Mouse (Mus musculus) c-Kit-positive CD71-positive TER-119-positive erythroid progenitor cells, embryonic 14.5 days (primary cell): ENCODE measurements around the gene Rasgrf2.

Source experiments
- DNase-seq: peaks from one replicate; pipeline ENCODE4 v3.0.0-alpha.2; 2013; ENCODE audit warnings: low spot score

Rasgrf2 gene

DNA sequence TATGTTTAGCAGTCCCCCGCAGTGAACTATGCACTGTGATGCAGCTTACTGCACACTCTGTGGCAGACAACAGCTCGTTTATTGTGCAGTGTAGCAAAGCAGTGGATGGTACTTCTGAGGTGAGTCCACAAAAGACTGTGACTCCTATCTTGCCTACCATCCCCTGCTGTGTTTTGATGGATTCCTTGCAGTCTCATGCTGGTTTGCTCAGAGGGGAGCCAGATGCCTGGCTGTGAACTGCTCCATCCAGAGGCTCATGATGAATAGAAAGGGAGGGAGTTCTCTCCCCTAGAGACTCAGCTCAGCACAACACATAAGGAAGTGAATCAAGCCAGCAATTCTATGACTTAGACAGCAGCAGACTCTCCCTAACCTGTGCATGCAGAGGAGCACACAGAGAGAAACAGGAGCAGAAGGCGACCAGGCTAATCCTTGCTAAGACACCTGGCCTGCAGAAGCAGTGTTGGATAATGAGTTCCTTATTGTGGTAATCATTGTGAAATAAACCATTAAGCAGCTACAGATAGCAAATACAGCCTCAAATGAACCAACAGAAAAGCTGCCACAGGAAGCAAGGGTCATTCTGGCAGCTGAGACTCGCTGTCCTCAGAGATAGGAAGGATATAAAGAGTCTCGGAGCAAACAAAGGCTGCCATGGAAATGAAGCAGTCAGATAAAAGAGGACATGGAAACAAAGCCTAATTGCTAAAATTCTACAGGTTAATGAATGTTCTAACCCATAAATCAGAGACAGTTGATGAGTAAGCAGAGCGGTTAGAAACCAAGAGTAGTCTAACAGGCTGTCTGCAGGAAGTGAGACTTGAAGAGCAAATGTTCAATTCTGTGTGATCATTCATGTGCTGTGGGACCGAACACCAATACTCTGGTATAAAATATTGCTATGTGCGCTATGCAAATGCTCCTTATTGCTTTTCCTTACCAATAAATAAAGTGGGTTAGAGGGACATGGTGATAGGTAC is 89.6 kb downstream of the Rasgrf2 start:
- DNase-seq: no peak

DNA sequence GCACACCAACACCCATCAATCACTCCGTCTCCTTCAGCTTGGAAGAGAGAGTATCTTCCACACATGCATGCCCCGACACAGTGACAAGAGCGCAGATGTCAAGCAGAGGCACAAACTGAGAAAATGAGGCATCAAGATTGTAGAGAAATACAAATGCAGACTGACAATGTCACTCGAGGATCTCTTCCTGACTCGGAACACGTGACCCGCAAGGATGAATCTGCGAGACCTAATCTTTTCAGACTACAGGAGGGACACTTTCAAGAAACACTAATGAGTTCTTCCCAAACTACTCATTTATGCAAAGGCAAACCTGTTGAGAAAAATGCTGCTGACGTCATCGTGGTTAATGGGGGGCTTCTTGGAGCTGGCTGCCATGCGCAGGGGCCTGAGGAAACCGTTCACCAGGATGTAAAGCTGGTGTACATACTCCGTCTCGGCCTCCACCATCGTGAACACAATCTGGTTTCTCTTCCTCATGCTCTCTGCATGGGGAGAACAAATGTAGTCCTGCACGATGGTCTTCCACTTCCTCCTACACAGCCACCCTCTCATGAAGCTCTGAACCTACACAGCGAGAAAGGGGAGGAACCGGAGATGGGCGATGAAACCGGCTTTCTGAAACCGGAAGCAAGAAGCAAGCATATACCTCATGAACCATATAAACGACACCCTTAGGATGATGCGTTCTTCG is 100.9 kb downstream of the Rasgrf2 start:
- no peak for DNase-seq

- no peak for DNase-seq
Observed at GRCm38 (mm10) chr13:92029666-92030065, 101.8 kb downstream of the Rasgrf2 start.

- no peak for DNase-seq
Observed at GRCm38 (mm10) chr13:92027951-92028350, 103.5 kb downstream of the Rasgrf2 start.

GRCm38 (mm10) chr13:92026651-92027050 is 104.8 kb downstream of the Rasgrf2 start:
- DNase-seq: no peak

GRCm38 (mm10) chr13:92025124-92025523 is 106.3 kb downstream of the Rasgrf2 start:
- DNase-seq: no peak

DNA sequence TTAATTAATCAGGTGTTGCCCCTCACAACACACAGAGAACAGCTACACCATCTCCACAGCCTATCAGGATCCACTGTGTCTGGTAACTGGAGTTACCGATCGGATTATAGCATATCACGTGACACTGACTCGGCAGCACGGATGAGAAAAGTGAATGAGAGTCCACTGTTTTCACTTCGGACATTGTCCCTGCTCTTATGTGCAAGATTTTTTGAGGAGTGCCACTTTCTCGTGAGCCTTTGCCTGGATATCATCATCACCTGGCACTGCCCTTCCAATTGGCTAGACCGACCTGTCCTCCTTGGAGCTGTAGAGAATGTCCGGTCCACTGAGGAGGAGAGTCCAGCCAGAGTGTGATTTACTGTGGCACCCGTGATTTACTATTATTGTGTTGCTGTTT is 109.3 kb downstream of the Rasgrf2 start:
- DNase-seq: no peak

GRCm38 (mm10) chr13:91996929-91997328 is 134.5 kb downstream of the Rasgrf2 start:
- DNase-seq: no peak

- no peak for DNase-seq
Observed at GRCm38 (mm10) chr13:91991412-91991811, 140.0 kb downstream of the Rasgrf2 start.

GRCm38 (mm10) chr13:91990709-91991284 is 140.7 kb downstream of the Rasgrf2 start:
- DNase-seq: no peak

DNA sequence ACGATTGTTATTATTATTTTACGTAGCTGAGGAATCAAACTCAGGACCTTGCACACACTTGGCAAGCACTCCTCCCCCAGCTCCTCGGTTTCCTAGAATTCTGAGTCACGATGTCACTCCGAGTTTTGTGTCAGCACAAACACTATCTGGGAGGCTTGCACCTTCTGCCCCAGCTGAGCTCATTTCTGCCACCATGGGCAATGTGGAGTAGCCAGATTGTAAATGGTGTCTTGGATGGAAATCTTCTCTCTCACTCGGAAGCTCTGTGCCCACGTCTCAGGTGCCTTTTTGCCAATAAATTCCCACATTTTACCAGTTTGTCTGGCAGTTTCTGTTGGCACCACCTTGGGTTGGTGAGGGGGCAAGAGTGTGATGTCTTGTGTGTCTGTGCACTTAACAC is 143.1 kb downstream of the Rasgrf2 start:
- DNase-seq: no peak

DNA sequence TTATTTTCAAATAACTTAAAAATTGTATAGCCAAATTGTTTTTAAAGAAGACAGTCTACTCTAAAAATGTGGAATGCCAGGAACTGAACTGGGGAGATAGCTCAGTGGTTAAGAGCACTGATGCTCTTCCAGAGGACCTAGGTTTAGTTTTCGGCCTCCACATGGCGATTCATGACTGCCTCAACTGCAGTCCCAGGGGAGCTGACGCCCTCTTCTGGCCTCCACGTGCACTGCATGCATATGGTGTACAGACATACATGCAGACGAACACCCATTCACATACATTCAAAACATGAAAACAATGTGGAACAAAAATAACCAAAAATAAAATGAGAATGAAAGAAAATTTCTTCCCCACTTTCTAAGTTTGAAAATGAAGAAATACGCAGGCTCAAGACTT is 144.5 kb downstream of the Rasgrf2 start:
- no peak for DNase-seq

DNA sequence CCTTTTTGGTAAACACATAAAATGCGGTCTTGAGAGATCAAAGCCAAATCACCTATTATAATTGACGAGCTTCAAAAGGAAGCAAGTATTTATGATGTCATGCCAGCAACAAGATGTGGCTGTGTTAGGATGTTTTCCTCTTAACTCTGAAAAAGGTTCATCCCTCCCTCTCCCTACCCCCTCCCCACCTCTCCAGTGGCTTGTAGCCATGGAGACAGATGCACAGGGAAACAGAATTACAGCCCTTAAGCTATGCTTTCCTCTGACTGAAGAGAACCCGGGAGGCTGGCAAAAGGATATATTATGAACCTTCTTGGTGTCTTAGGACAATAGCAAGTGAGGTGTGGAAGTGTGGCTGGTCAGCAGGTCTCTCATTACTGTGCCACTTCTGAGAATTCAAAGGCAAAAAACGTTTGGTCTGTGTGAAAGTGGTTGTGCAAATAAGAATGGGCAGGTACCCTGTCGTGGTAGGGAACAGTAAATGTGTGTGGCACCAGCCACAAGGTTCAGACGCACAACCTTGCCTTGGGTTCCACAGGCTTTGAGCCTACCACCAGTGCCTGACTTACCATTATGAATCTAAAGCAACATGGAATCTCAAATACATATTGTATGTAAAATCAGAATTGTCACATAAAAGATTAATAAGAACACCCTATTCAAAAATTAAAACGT is 145.4 kb downstream of the Rasgrf2 start:
- no peak for DNase-seq

- DNase-seq: no peak
Observed at GRCm38 (mm10) chr13:91985019-91985418, 146.4 kb downstream of the Rasgrf2 start.

DNA sequence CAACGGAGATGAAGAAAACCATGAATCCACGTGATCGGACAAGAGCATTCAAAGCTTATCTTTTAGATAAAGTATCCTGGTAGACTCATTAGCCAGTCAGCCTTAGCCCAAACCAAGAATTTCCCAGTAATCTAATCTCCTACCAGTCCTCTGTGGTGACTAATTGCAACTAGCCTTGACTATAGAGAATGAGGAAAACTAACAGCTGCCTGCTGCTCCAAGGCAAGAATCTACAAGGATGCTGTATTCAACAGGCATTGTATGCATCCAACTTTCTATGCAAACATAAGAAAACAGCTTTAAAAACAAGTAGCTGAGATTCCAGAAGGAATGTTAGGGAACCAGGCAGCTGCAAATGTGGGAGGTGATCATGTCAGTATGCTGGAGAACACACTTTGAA is 149.4 kb downstream of the Rasgrf2 start:
- DNase-seq: no peak

- no peak for DNase-seq
Observed at GRCm38 (mm10) chr13:91981414-91981813, 150.0 kb downstream of the Rasgrf2 start.

DNA sequence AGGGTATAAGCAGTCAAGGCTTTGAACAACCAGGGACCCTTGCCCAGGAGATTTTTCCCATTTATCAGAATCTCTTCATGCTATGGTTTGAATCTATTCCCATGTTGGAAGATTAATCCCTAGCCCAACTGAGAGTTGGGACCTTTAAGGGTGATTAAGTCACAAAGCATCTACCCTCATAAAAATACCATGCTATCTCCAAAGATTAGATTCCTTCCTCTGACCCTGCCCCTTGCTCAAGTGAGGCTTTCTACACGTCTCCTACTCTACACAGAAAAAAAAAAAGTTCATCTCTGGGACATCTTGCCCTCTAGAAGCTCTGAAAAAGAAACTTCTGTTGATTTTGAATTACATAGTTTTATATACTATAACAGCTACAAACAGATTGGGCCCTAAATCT is 154.5 kb downstream of the Rasgrf2 start:
- DNase-seq: no peak

DNA sequence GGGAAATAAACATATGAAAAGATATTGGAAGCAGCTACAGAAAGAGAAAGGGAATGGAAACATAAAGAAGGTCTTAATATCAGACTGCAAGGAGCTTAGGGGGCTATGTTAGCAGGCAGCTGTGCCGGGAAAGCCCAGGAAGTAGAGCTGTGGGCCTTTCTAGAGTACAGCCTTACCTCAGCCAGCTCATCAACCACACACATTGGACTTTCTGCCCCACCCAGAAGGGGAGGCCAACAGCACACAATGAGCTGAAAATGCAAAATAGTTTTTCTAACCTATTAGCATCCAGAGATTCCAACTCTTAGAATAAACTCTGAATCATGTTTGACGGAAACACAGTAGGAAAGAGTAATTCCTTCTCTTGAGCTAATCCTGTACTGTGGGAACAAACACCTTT is 154.9 kb downstream of the Rasgrf2 start:
- DNase-seq: no peak

DNA sequence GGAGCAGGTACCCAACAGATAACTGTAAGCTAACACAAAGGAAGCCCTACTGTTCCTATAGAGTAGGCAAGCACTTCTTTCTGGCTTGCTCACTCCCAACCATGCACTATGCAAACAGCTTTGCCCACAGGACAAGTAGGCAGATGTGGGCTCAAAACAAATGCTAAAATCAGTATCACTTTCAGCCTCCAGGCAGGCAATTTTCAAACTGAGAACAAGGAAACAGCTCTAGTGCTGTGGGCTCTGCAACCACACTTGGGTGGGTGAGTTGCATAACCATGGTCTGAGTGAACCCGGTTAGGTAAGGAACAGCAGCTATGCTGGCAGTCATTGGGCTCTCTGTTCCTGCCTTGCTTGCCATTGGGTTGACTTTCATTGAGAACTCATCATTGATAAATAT is 157.3 kb downstream of the Rasgrf2 start:
- DNase-seq: no peak

DNA sequence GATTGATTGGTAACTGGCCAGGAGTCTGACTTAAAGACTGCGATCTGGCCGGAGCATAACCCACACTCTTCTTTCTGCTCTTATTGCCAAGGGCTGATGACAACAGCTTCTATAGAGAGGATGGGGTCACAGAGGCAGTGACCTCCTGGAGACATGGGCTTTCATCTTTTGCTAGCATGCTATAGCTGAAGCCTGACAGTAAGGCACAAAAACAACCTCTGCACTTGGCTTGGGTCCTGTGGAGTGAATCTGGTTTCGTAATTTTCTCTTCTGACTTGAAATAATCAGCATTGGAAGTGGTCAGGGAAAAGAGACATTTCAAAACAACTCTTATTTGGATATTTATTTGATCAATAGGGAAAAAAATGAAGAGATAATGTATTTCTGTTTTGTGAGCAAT is 160.2 kb downstream of the Rasgrf2 start:
- no peak for DNase-seq

DNA sequence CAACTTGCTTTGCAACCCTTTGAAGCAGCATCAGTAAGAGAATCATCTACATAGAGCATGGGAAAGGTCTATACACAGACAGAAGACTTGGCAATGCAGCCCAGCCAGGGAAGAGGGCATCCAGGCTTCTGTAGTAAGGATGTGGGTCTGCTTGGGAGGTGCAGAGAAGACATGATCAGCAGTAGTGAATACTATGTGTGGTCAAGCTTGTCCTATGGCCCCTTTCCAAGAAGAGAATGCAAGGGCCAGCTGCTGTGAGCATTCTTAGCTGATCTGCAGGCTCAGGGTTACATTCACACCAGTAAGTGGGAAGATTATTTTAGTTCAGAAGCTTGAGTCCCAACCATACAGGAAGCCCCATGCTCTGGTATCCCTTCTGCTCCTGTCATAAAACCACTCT is 175.0 kb downstream of the Rasgrf2 start:
- no peak for DNase-seq

- DNase-seq: no peak
Observed at GRCm38 (mm10) chr13:91955646-91956045, 175.8 kb downstream of the Rasgrf2 start.
